Mouse (Mus musculus) heart, adult 2 months (tissue): ENCODE measurements around the gene H2-Q7.
"Not testable (repeated sequence)": the region's sequence is repeated elsewhere in the genome, so short reads cannot be mapped to it uniquely, and the experiment has no call there.

Experiments used
- CTCF ChIP-seq: fragments of 200-600 bp; IDR thresholded peaks from 2 replicates; pipeline ENCODE4 v1.8.1; 2022; ENCODE audit warnings: antibody characterized with exemption, mild to moderate bottlenecking, moderate library complexity
- POLR2A ChIP-seq: fragments of 200-500 bp; IDR thresholded peaks from 2 replicates; pipeline ENCODE4 v1.6.1; 2011; ENCODE audit warnings: mild to moderate bottlenecking, low read depth, low read length, control low read depth; ENCODE audit not compliant: insufficient read depth

GRCm38 (mm10) chr17:35458247-35458646 is 19.3 kb downstream of the H2-Q7 start:
- not testable (repeated sequence) for TF ChIP-seq CTCF, POLR2A
